Mouse (Mus musculus): ENCODE measurements around the gene Kdf1. TPM values are rescaled to one million over a fixed set of nuclear protein-coding genes. Genes with fewer than 3 reads are reported as not detected.

Kdf1 gene
- polyA plus RNA-seq (2012; rRNA removed): 0.08 and 0.13 TPM in 2 replicates

DNA sequence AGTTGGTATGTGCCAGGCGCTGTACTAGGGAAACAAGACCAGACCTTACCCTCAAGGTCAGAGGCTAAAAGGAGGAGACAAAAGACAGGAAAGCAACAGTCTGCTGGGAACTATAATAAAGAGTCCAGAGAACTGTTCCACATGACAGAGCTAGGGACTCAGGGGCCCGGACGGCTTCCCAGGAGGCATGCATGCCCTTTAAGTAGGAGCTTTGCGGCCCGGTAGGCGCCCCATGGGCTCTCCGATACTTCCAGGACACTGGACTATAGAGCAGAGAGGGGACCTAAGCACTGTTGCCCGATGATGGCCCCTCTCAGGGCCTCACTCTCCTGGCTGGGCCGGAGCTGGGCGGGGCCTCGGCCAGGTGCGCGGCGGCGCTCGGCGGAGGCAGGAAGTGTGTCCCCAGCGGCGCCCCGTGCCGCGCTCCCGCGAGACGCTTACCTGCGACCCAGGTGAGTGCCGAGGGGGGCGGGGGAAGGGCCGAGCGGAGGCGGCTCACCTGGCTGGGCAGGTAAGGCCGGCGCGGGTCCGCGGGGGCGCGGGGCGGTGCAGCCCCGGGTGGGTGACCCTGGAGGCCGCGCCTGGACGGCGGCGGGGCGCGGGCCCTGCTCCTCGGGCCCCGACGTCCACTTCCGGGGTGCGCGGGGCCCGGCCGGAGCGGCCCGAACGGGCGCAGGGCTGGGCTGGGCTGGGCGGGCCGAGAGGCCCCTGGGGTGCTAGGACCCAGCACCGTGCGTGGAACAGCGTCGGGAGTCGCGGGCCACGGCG, at the start of gene Kdf1:
Gene Kdf1, plus strand, starts transcription at position 363 of the 768 bp plus-strand sequence.
- TF ChIP-seq POLR2A (IDR thresholded peaks at IDR 0.05; ENCODE audit: extremely low read depth, insufficient read depth, low read length): no peak
- no peak for TF ChIP-seq CTCF (IDR thresholded peaks at IDR 0.05; ENCODE audit: extremely low read depth, insufficient read depth, low read length)
- no peak within 1 kb of the TSS for H3K4me3 ChIP-seq (ENCODE audit: insufficient read depth, low read length)
- H3K27ac ChIP-seq (ENCODE audit: insufficient read depth, low read length): no peak within 1 kb of the TSS
- H3K4me1 ChIP-seq (ENCODE audit: control insufficient read depth, insufficient read depth, low read length): no peaks in the 10 kb centered on the region

DNA sequence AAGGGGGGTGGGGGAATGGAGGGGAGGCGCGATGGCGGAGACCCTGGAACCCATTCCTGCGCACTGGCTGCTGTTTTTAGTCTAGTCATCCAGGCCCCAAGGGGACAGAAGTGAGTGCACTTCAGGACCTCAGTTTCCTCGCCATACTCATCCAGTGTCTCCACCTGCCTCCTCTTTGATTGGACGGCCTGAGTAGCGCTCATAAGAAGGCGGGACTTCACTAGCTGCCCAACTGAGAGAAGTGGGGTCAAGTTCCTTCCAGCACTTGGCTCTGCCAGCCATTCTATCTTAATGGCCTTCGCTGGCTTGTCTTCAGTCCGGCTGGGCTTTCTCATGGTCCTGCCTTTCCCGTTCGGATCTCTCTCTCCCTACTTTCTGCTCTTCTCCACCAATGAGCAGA, 49.6 kb upstream of the Kdf1 start:
- TF ChIP-seq POLR2A (IDR thresholded peaks at IDR 0.05; ENCODE audit: extremely low read depth, insufficient read depth, low read length) (no peak), CTCF (IDR thresholded peaks at IDR 0.05; ENCODE audit: extremely low read depth, insufficient read depth, low read length) (no peak)

DNA sequence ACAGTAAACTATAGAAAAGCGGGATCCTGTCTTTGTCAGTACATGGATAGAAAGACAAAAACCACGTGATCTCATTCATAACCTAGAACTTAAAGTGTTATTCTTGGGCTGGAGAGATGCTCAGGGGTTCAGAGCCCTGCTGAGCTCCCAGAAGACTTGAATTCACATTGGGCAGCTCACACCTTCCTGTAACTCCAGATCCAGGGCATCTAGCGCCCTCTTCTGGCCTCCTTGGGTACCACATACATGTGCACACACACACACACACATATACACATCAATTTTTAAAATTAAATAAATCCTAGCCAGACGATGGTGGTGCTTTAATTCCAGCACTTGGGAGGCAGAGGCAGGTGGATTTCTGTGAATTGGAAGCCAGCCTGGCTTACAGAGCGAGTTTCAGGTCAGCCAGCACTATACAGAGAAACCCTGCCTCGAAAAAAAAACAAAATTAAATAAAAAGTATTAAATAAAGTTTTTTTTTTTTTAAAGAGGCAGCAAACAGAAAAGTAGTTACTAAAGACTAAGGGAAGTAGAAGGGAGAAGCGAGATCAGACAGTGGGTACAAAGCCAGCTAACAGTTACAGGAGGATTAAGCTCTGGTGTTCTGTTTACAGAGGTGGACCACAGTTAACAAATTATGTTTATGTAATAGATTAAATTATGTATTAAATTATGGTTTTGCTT, 47.5 kb upstream of the Kdf1 start:
- no peak for TF ChIP-seq CTCF (IDR thresholded peaks at IDR 0.05; ENCODE audit: extremely low read depth, insufficient read depth, low read length)
- TF ChIP-seq POLR2A (IDR thresholded peaks at IDR 0.05; ENCODE audit: extremely low read depth, insufficient read depth, low read length): no peak
- Histone ChIP-seq H3K27ac (ENCODE audit: insufficient read depth, low read length) (no peak overlapping the region), H3K4me3 (ENCODE audit: insufficient read depth, low read length) (no peak overlapping the region), H3K4me1 (ENCODE audit: control insufficient read depth, insufficient read depth, low read length) (no peaks in the 10 kb centered on the region)

More for the DNA sequence above, 49.6 kb upstream of the Kdf1 start:
- Histone ChIP-seq H3K4me1 (ENCODE audit: control insufficient read depth, insufficient read depth, low read length) (no peaks in the 10 kb centered on the region), H3K4me3 (ENCODE audit: insufficient read depth, low read length) (no peak overlapping the region), H3K27ac (ENCODE audit: insufficient read depth, low read length) (no peak overlapping the region)

DNA sequence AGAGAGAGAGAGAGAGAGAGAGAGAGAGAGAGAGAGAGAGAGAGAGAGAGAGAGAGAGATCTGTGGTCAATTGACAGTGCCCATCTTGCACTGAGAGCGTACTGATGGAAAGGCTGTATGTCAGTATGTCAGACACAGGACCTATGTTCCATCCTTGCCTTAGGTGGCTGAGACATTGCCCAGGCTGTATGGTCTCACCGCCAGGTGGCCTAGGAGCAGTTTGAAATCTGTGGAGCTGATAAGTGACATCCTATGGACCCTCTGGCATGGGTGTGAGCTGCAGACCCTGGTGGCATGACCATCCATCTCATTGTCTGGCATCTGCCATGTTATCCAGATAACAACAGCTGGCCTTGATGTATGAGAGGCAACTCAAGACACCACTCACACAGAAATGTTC, 44.9 kb upstream of the Kdf1 start:
- Histone ChIP-seq H3K4me1 (ENCODE audit: control insufficient read depth, insufficient read depth, low read length) (no peaks in the 10 kb centered on the region), H3K27ac (ENCODE audit: insufficient read depth, low read length) (no peak overlapping the region), H3K4me3 (ENCODE audit: insufficient read depth, low read length) (no peak overlapping the region)
- TF ChIP-seq POLR2A (IDR thresholded peaks at IDR 0.05; ENCODE audit: extremely low read depth, insufficient read depth, low read length): no peak
- TF ChIP-seq CTCF (IDR thresholded peaks at IDR 0.05; ENCODE audit: extremely low read depth, insufficient read depth, low read length): no peak

DNA sequence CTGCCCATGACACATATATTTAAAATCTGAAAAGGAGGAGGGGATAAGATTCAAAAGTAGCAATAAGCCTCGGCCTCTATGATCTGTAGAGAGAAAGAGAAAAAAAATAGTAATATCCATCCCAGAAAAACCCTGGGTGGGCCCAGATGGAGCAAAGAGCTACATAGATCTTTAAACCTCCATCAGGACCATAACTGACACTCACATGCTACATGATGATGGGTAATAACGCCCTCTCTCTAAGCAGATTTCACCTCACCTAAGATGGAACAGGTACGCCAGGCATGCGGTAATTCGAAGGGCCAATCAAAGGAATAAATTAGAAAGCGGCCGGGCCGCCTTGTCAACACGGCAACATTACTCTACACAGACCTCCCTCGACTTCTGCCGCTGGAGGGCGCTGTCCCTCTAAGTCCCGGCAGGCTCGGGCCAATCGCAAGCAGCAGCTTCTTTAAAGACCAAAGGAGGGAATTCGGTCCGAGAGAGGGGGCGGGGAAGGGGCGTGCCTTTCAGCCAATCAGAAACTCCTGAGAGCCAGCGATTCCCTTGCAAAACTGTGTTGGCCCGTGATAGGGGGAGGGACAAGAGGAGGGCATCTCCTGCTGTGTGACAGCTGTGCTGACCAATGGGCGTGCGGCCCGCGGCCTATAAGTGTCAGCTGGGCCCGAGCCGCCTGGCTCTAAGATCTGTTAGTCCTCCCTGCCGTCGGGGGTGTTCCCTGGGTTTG, 39.1 kb upstream of the Kdf1 start, which contains the start of gene Tent5b:
Gene Tent5b, plus strand, starts transcription at position 675 of the 727 bp plus-strand sequence.
- H3K4me3 ChIP-seq (ENCODE audit: insufficient read depth, low read length): no peak within 1 kb of the TSS
- no peak within 1 kb of the TSS for H3K27ac ChIP-seq (ENCODE audit: insufficient read depth, low read length)
- no peaks in the 10 kb centered on the region for H3K4me1 ChIP-seq (ENCODE audit: control insufficient read depth, insufficient read depth, low read length)
- peak; percentile 61 for TF ChIP-seq CTCF (IDR thresholded peaks at IDR 0.05; ENCODE audit: extremely low read depth, insufficient read depth, low read length)
- no peak for TF ChIP-seq POLR2A (IDR thresholded peaks at IDR 0.05; ENCODE audit: extremely low read depth, insufficient read depth, low read length)

DNA sequence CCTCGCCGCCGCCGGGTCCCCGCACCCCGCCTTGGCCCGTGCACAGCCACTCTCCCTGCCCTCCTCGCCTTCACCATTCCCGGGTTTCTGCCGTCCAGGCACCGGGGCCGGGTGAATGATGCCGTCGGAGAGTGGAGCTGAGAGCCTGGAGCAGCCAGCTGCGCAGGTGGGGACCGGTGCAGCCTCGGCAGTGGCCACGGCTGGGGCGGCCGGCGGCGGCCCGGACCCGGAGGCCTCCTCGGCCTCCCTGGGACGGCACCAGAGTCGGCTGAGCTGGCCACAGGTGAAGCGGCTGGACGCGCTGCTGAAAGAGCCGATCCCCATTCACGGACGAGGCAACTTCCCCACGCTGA, 38.6 kb upstream of the Kdf1 start:
- TF ChIP-seq CTCF (IDR thresholded peaks at IDR 0.05; ENCODE audit: extremely low read depth, insufficient read depth, low read length) (no peak), POLR2A (IDR thresholded peaks at IDR 0.05; ENCODE audit: extremely low read depth, insufficient read depth, low read length) (no peak)
- Histone ChIP-seq H3K4me1 (ENCODE audit: control insufficient read depth, insufficient read depth, low read length) (no peaks in the 10 kb centered on the region), H3K4me3 (ENCODE audit: insufficient read depth, low read length) (no peak overlapping the region), H3K27ac (ENCODE audit: insufficient read depth, low read length) (no peak overlapping the region)

DNA sequence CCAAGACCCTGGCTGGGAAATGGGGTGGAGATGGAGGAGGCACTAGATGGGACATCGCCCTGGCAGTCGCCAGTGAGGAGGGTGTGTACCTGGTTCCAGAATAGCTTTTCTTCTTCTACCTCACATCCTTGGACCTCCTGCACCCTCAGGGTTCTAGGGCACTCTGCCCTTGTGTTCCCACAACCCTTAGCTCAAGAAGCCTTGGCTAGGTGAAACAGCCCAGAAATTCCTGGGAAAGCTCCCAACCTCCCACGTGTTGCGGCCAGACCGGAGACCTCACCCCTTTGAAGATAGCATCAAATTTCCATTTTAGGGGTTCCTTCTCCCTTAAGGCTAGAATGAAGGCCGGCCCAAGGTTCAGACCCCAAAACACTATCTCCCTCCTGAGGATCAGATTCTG, 38.0 kb upstream of the Kdf1 start:
- Histone ChIP-seq H3K27ac (ENCODE audit: insufficient read depth, low read length) (no peak overlapping the region), H3K4me3 (ENCODE audit: insufficient read depth, low read length) (no peak overlapping the region), H3K4me1 (ENCODE audit: control insufficient read depth, insufficient read depth, low read length) (no peaks in the 10 kb centered on the region)
- no peak for TF ChIP-seq POLR2A (IDR thresholded peaks at IDR 0.05; ENCODE audit: extremely low read depth, insufficient read depth, low read length)
- TF ChIP-seq CTCF (IDR thresholded peaks at IDR 0.05; ENCODE audit: extremely low read depth, insufficient read depth, low read length): no peak

DNA sequence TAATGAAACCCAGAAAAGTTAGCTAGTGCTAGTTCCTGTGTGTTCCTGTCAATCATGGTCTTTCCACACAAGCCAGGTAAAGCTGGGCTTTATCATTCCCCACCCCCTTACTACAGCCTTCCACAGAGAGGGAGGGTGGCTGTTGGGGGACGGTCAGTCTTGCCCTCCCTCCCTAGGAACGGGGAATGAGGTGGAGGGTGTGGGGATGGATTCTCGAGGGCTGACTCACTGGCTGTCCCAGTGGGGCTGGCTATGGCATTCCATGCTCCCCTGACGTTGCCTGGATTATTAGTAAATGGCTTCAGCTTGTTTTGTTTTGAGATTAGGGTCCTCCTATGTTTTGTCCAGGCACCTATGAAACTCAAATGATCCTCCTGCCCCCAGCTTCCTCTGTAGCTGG, 37.3 kb upstream of the Kdf1 start:
- Histone ChIP-seq H3K4me1 (ENCODE audit: control insufficient read depth, insufficient read depth, low read length) (no peaks in the 10 kb centered on the region), H3K4me3 (ENCODE audit: insufficient read depth, low read length) (no peak overlapping the region), H3K27ac (ENCODE audit: insufficient read depth, low read length) (no peak overlapping the region)
- TF ChIP-seq POLR2A (IDR thresholded peaks at IDR 0.05; ENCODE audit: extremely low read depth, insufficient read depth, low read length): no peak
- TF ChIP-seq CTCF (IDR thresholded peaks at IDR 0.05; ENCODE audit: extremely low read depth, insufficient read depth, low read length): no peak

DNA sequence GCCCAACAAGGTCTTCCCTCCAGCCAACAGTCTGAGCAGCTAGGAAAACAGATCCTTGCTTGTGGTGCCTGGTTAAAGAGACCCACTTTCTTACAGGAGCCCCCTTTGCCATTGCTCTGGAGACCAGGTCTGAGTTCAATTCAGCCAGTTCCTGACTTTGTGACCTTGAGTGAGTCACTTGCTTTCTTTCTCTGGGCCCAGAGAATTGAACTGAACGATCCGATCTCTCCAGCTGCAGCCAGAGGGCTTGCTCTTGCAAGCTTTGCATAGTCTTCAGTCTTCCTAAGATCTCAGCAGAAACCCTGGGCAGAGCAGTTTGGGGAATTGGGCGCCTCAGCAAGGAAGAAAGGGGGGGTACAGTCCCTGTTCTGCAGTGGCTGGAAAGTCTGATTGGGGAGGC, 36.3 kb upstream of the Kdf1 start:
- Histone ChIP-seq H3K4me1 (ENCODE audit: control insufficient read depth, insufficient read depth, low read length) (no peaks in the 10 kb centered on the region), H3K4me3 (ENCODE audit: insufficient read depth, low read length) (no peak overlapping the region), H3K27ac (ENCODE audit: insufficient read depth, low read length) (no peak overlapping the region)
- TF ChIP-seq POLR2A (IDR thresholded peaks at IDR 0.05; ENCODE audit: extremely low read depth, insufficient read depth, low read length): no peak

Measured in cortical plate, adult 2 months (tissue).